Mouse (Mus musculus) lung, embryonic 15.5 days (tissue): ENCODE measurements around the gene Klhl42. TPM values are rescaled to one million over a fixed set of nuclear protein-coding genes. Genes with fewer than 3 reads are reported as not detected.

ENCODE experiments used
- ATAC-seq: fragments of 200-750 bp; cut with Nextera tagmentation; 2 replicates; pipeline ENCODE4 v1.8.0; 2017; ENCODE audit warnings: moderate number of reproducible peaks, borderline replicate concordance; ENCODE audit not compliant: low FRiP score, low TSS enrichment; ENCODE audit errors: extremely low read depth
- H3K27ac ChIP-seq: fragments of 300-500 bp; sonication (generic); 2 replicates; pipeline ENCODE4 v1.5.1; 2015; ENCODE audit warnings: moderate library complexity, mild to moderate bottlenecking, inconsistent platforms
- H3K27me3 ChIP-seq: fragments of 300-500 bp; sonication (generic); 2 replicates; pipeline ENCODE4 v1.6.1; 2015; ENCODE audit warnings: inconsistent platforms
- H3K36me3 ChIP-seq: fragments of 300-500 bp; sonication (generic); 2 replicates; pipeline ENCODE4 v1.6.1; 2015; ENCODE audit warnings: inconsistent platforms
- H3K4me1 ChIP-seq: fragments of 300-500 bp; sonication (generic); 2 replicates; pipeline ENCODE4 v1.6.1; 2015; ENCODE audit warnings: inconsistent platforms
- H3K4me2 ChIP-seq: fragments of 300-500 bp; sonication (generic); 2 replicates; pipeline ENCODE4 v1.6.1; 2015; ENCODE audit warnings: inconsistent platforms, mild to moderate bottlenecking, moderate library complexity
- H3K4me3 ChIP-seq: fragments of 300-500 bp; sonication (generic); 2 replicates; pipeline ENCODE4 v1.5.1; 2015; ENCODE audit warnings: mild to moderate bottlenecking, inconsistent platforms
- H3K9ac ChIP-seq: fragments of 300-500 bp; sonication (generic); 2 replicates; pipeline ENCODE4 v1.6.1; 2015; ENCODE audit warnings: inconsistent platforms
- H3K9me3 ChIP-seq: fragments of 300-500 bp; sonication (generic); 2 replicates; pipeline ENCODE4 v1.6.1; 2016; ENCODE audit warnings: inconsistent platforms
- WGBS: fragments of 180-500 bp; shearing (Covaris S2); methylation state at CpG from one replicate; pipeline ENCODE4 v1.1.7; 2015; 5-methylcytosine and 5-hydroxymethylcytosine counted together
- polyA plus RNA-seq: library from polyadenylated mRNA; unstranded; fragments of >200 nt; fragmentation: Nextera tagmentation; extraction: Ambion mirVana; gene quantifications from 2 replicates; pipeline ENCODE4 v1.2.1, GENCODE M21; 2015

The Klhl42 gene
- polyA plus RNA-seq, 1 experiment from 2014 or later, result 8.4 TPM

GRCm38 (mm10) chr6:147118190-147118589, 27.0 kb downstream of the Klhl42 start:
- Histone ChIP-seq H3K9me3 (no peaks in the 10 kb centered on the region), H3K27ac (no peak overlapping the region), H3K4me2 (no peak overlapping the region), H3K4me1 (no peaks in the 10 kb centered on the region), H3K36me3 (no peaks in the 10 kb centered on the region), H3K27me3 (no peaks in the 10 kb centered on the region), H3K9ac (no peak overlapping the region), H3K4me3 (no peak overlapping the region)
- no peak for ATAC-seq
- WGBS, result 79% methylated on average over 3 of the region's 3 CpGs

GRCm38 (mm10) chr6:147121320-147121719, 30.1 kb downstream of the Klhl42 start:
- H3K9ac ChIP-seq, result no peak overlapping the region
- H3K36me3 ChIP-seq, result no peaks in the 10 kb centered on the region
- H3K4me2 ChIP-seq, result no peak overlapping the region
- no peaks in the 10 kb centered on the region for H3K9me3 ChIP-seq
- no peaks in the 10 kb centered on the region for H3K27me3 ChIP-seq
- H3K27ac ChIP-seq, result no peak overlapping the region
- no peak for ATAC-seq
- H3K4me3 ChIP-seq, result no peak overlapping the region
- no peaks in the 10 kb centered on the region for H3K4me1 ChIP-seq
- WGBS, result 40% methylated on average over 6 of the region's 6 CpGs

GRCm38 (mm10) chr6:147127239-147127638, 36.1 kb downstream of the Klhl42 start:
- 93% methylated on average over 10 of the region's 10 CpGs for WGBS
- Histone ChIP-seq H3K4me3 (no peak overlapping the region), H3K27me3 (no peaks in the 10 kb centered on the region), H3K9me3 (no peaks in the 10 kb centered on the region; the same call in 1 of the 2 replicates), H3K9ac (no peak overlapping the region), H3K36me3 (no peaks in the 10 kb centered on the region), H3K4me1 (no peaks in the 10 kb centered on the region), H3K4me2 (no peak overlapping the region), H3K27ac (no peak overlapping the region)
- no peak for ATAC-seq

- Histone ChIP-seq H3K9ac (no peak overlapping the region), H3K27ac (no peak overlapping the region), H3K4me3 (no peak overlapping the region), H3K27me3 (no peaks in the 10 kb centered on the region), H3K4me1 (no peaks in the 10 kb centered on the region), H3K4me2 (no peak overlapping the region), H3K36me3 (no peaks in the 10 kb centered on the region), H3K9me3 (no peaks in the 10 kb centered on the region)
- WGBS, result 66% methylated on average over 3 of the region's 3 CpGs
- no peak for ATAC-seq
These were observed 47.1 kb downstream of the Klhl42 start for GRCm38 (mm10) chr6:147138260-147138659.

DNA sequence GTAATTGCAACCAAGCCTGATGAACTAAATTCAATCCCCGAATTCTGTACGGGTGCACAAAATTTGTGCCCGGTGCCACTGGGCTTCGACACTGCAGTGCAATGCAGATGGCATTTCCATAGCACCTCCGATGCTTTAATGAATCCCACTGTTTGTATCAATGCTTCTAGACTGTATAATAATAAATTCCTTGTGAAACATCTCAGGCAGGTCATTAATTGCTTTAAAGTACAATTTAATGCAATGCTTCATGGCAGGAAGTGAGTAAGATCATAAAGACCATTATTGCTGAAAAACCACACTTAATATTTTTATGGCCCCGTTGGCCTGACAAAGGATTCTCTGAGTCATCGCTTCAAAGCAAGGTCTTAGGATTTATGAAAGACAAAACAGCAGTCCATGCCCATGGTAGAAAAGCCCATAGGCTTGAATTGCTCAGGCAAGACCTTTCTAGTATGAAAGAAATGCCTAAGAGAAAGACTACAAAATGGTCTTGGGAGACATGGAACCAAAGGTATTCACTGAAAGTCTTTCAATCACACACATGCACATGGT, 49.5 kb downstream of the Klhl42 start:
- no peak for ATAC-seq
- WGBS, result 83% methylated on average over 7 of the region's 7 CpGs
- H3K9me3 ChIP-seq, result no peaks in the 10 kb centered on the region

DNA sequence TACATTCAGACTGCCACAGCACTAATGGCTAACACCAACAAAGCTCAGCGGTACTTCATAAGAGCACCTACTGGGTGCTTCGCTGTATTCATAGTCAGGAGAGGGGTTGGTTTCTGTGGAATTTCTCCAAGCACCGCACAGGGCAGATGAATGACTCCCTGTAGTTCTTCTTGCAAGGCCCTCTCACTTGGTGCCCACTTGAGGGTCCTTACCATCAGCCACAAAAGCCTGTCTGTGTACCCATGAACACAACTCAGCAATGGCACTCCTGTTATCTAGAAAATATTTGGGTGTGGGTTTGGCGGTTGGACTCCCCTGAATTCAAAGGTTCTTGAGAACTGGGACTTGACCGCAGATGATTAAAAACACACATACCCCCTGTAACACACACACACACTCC, 53.5 kb downstream of the Klhl42 start:
- peak; percentile 68 for ATAC-seq
- Histone ChIP-seq H3K4me3 (no peak overlapping the region), H3K27me3 (no peaks in the 10 kb centered on the region), H3K4me1 (peaks cover 15% of the 10 kb centered on the region), H3K9me3 (no peaks in the 10 kb centered on the region), H3K9ac (no peak overlapping the region), H3K27ac (peak overlapping the region; percentile 80; the same call in 1 of the 2 replicates), H3K4me2 (no peak overlapping the region), H3K36me3 (no peaks in the 10 kb centered on the region)
- WGBS, result 73% methylated on average over 5 of the region's 5 CpGs

More for the DNA sequence above, 49.5 kb downstream of the Klhl42 start:
- no peaks in the 10 kb centered on the region for H3K27me3 ChIP-seq
- peaks cover 8% of the 10 kb centered on the region for H3K4me1 ChIP-seq
- H3K4me3 ChIP-seq, result no peak overlapping the region
- no peak overlapping the region for H3K4me2 ChIP-seq
- H3K36me3 ChIP-seq, result no peaks in the 10 kb centered on the region
- no peak overlapping the region for H3K27ac ChIP-seq
- no peak overlapping the region for H3K9ac ChIP-seq

- H3K4me2 ChIP-seq, result peak overlapping the region; percentile 16; the same call in 1 of the 2 replicates
- H3K4me1 ChIP-seq, result peaks cover 15% of the 10 kb centered on the region
- 7% methylated on average over 2 of the region's 2 CpGs for WGBS
- no peaks in the 10 kb centered on the region for H3K36me3 ChIP-seq
- no peaks in the 10 kb centered on the region for H3K27me3 ChIP-seq
- no peak overlapping the region for H3K4me3 ChIP-seq
- peak overlapping the region; percentile 80 for H3K27ac ChIP-seq
- H3K9ac ChIP-seq, result no peak overlapping the region
- H3K9me3 ChIP-seq, result no peaks in the 10 kb centered on the region
- peak; percentile 95 for ATAC-seq
These were observed 54.1 kb downstream of the Klhl42 start for GRCm38 (mm10) chr6:147145277-147145676.

GRCm38 (mm10) chr6:147145753-147146152, 54.6 kb downstream of the Klhl42 start:
- no peak for ATAC-seq
- H3K4me1 ChIP-seq, result peaks cover 15% of the 10 kb centered on the region
- no peak overlapping the region for H3K9ac ChIP-seq
- no peak overlapping the region for H3K4me3 ChIP-seq
- H3K27me3 ChIP-seq, result no peaks in the 10 kb centered on the region
- H3K4me2 ChIP-seq, result peak overlapping the region; percentile 16; the same call in 1 of the 2 replicates
- H3K27ac ChIP-seq, result peak overlapping the region; percentile 80
- no peaks in the 10 kb centered on the region for H3K9me3 ChIP-seq
- WGBS, result 42% methylated on average over 10 of the region's 10 CpGs
- H3K36me3 ChIP-seq, result no peaks in the 10 kb centered on the region

DNA sequence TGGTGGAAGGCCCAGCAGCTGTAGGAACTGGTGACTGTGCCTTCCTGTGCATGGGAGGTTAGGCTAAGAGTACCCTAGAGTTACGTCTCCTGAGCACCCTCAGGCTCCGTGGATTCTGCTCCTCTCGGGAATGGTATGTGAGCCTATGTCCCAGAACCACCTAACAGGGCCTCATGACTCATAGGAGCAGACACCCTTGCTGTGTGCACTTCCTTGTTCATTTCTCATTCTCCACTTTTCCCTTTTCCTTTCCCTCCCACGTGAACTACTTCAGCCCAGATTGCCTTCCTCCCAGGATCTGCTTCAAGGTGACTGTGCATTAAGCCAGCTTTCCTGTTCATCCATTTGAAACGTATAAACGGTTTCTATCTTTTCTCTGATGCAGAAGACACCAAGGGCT, 59.9 kb downstream of the Klhl42 start:
- no peaks in the 10 kb centered on the region for H3K9me3 ChIP-seq
- H3K36me3 ChIP-seq, result no peaks in the 10 kb centered on the region
- no peaks in the 10 kb centered on the region for H3K27me3 ChIP-seq
- no peak overlapping the region for H3K4me3 ChIP-seq
- no peak overlapping the region for H3K9ac ChIP-seq
- H3K27ac ChIP-seq, result no peak overlapping the region
- H3K4me2 ChIP-seq, result no peak overlapping the region
- H3K4me1 ChIP-seq, result peaks cover 2% of the 10 kb centered on the region; the same call in 1 of the 2 replicates
- WGBS, result 68% methylated on average over 6 of the region's 6 CpGs
- ATAC-seq, result no peak

DNA sequence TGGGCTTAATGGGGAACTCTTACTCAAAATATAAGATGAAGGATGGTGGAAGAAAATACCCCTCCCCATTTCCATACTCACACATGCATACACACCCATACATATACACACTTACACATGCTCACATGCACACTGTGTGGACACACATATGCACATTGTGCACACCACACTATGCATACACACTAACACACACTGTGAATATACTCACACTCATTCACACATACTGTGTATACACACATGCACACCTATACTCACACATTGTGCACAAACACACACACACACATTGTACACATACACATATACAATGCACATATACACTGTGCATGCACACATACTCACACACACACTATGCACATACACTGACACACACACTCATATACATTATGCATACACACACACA, 60.7 kb downstream of the Klhl42 start:
- no peak overlapping the region for H3K9ac ChIP-seq
- no peak overlapping the region for H3K4me3 ChIP-seq
- no peaks in the 10 kb centered on the region for H3K9me3 ChIP-seq
- no peaks in the 10 kb centered on the region for H3K36me3 ChIP-seq
- no peaks in the 10 kb centered on the region for H3K27me3 ChIP-seq
- H3K4me1 ChIP-seq, result no peaks in the 10 kb centered on the region
- H3K27ac ChIP-seq, result no peak overlapping the region
- ATAC-seq, result no peak
- H3K4me2 ChIP-seq, result no peak overlapping the region

GRCm38 (mm10) chr6:147155085-147155484, 63.9 kb downstream of the Klhl42 start:
- WGBS, result 51% methylated on average over 7 of the region's 7 CpGs

GRCm38 (mm10) chr6:147161818-147162584, 70.8 kb downstream of the Klhl42 start:
- H3K4me3 ChIP-seq, result no peak overlapping the region
- H3K4me1 ChIP-seq, result 0 out of 2 replicates have a peak, but pooled peaks cover 3% of the 10 kb centered on the region
- H3K27ac ChIP-seq, result peak overlapping the region; percentile 29; the same call in 1 of the 2 replicates
- H3K27me3 ChIP-seq, result no peaks in the 10 kb centered on the region
- H3K9me3 ChIP-seq, result no peaks in the 10 kb centered on the region
- H3K9ac ChIP-seq, result no peak overlapping the region
- no peak overlapping the region for H3K4me2 ChIP-seq
- WGBS, result 24% methylated on average over 5 of the region's 5 CpGs
- ATAC-seq, result peak; percentile 70; the same call in 1 of the 2 replicates
- H3K36me3 ChIP-seq, result no peaks in the 10 kb centered on the region

More at GRCm38 (mm10) chr6:147155085-147155484, 63.9 kb downstream of the Klhl42 start:
- Histone ChIP-seq H3K9me3 (no peaks in the 10 kb centered on the region), H3K4me1 (no peaks in the 10 kb centered on the region), H3K4me3 (no peak overlapping the region), H3K27ac (no peak overlapping the region), H3K36me3 (no peaks in the 10 kb centered on the region), H3K9ac (no peak overlapping the region), H3K27me3 (no peaks in the 10 kb centered on the region), H3K4me2 (no peak overlapping the region)
- ATAC-seq, result no peak
